Mouse (Mus musculus) MEL (cell line): ENCODE measurements at regions not wholly inside any gene's neighbourhood (a gene's known extent, or its start where the extent isn't known, plus 50 kb on each side); places are given as distances from the start of the nearest gene placed in this dataset.

Experiments used
- DNase-seq: peaks from one replicate; pipeline ENCODE4 v3.0.0; 2011; ENCODE audit warnings: low read depth, low spot score
- H3K27ac ChIP-seq: 2 replicates; pipeline ENCODE4 v1.5.1; 2012; ENCODE audit warnings: low read depth, mild to moderate bottlenecking, control low read depth, low read length, moderate library complexity; ENCODE audit not compliant: control insufficient read depth
- H3K27me3 ChIP-seq, 2 experiments: fragments of 150-350 bp in 1 of 2; sonication (generic) in 1 of 2; 2 replicates each; pipeline ENCODE4 v1.6.1; 2012; ENCODE audit warnings: low read length in 2 of 2, mild to moderate bottlenecking in 2 of 2, improper control_type of control experiment in 1 of 2, moderate library complexity in 1 of 2; ENCODE audit not compliant: insufficient read depth in 2 of 2, control insufficient read depth in 1 of 2
- H3K36me3 ChIP-seq, 2 experiments: 2 replicates each; pipeline ENCODE4 v1.6.1; 2012 to 2014; ENCODE audit warnings: low read length in 2 of 2, improper control_type of control experiment in 1 of 2, inconsistent platforms in 1 of 2, mild to moderate bottlenecking in 1 of 2; ENCODE audit not compliant: insufficient read depth in 2 of 2, control insufficient read depth in 1 of 2
- H3K4me1 ChIP-seq, 2 experiments: fragments of 150-350 bp in 1 of 2; sonication (generic) in 1 of 2; 2 replicates each; pipeline ENCODE4 v1.6.1; 2012; ENCODE audit warnings: low read length in 2 of 2, improper control_type of control experiment in 1 of 2, mild to moderate bottlenecking in 1 of 2; ENCODE audit not compliant: insufficient read depth in 2 of 2, control insufficient read depth in 1 of 2
- H3K4me3 ChIP-seq, 2 experiments: fragments of 150-350 bp in 1 of 2; sonication (generic) in 1 of 2; 2 replicates each; pipeline ENCODE4 v1.5.1; 2012; ENCODE audit warnings: low read depth in 2 of 2, low read length in 2 of 2, mild to moderate bottlenecking in 2 of 2, moderate library complexity in 2 of 2, control low read depth in 1 of 2, improper control_type of control experiment in 1 of 2; ENCODE audit not compliant: control insufficient read depth in 1 of 2, insufficient read depth in 1 of 2
- H3K79me2 ChIP-seq: 2 replicates; pipeline ENCODE4 v1.6.1; 2012; ENCODE audit warnings: mild to moderate bottlenecking, low read length, moderate library complexity; ENCODE audit not compliant: control insufficient read depth, poor library complexity, insufficient read depth
- H3K9ac ChIP-seq: 2 replicates; pipeline ENCODE4 v1.6.1; 2012; ENCODE audit warnings: low read depth, mild to moderate bottlenecking, control low read depth, low read length, moderate library complexity; ENCODE audit not compliant: control insufficient read depth, poor library complexity, severe bottlenecking
- H3K9me3 ChIP-seq: fragments of 150-350 bp; sonication (generic); replicated peaks from 2 replicates; pipeline ENCODE4 v1.6.1; 2012; ENCODE audit warnings: mild to moderate bottlenecking, low read length, improper control_type of control experiment, moderate library complexity; ENCODE audit not compliant: insufficient read depth
- BHLHE40 ChIP-seq: IDR thresholded peaks from 2 replicates; pipeline ENCODE4 v1.6.1; 2012; ENCODE audit warnings: low read depth, mild to moderate bottlenecking, inconsistent platforms, low read length, improper control_type of control experiment, borderline replicate concordance
- GABPA ChIP-seq: IDR thresholded peaks from 2 replicates; pipeline ENCODE4 v1.6.1; 2012; ENCODE audit warnings: low read depth, mild to moderate bottlenecking, inconsistent platforms, low read length, improper control_type of control experiment, moderate library complexity
- GATA1 ChIP-seq: IDR thresholded peaks from 2 replicates; pipeline ENCODE4 v1.6.1; 2011; ENCODE audit warnings: low read depth, low read length, improper control_type of control experiment
- MAFK ChIP-seq: IDR thresholded peaks from 2 replicates; pipeline ENCODE4 v1.6.1; 2011; ENCODE audit warnings: low read depth, mild to moderate bottlenecking, low read length, improper control_type of control experiment, borderline replicate concordance
- MAX ChIP-seq: IDR thresholded peaks from 2 replicates; pipeline ENCODE4 v1.6.1; 2011; ENCODE audit warnings: low read length, improper control_type of control experiment
- MAZ ChIP-seq: IDR thresholded peaks from 2 replicates; pipeline ENCODE4 v1.6.1; 2012; ENCODE audit warnings: low read depth, mild to moderate bottlenecking, inconsistent platforms, low read length, improper control_type of control experiment
- MEF2A ChIP-seq: IDR thresholded peaks from 2 replicates; pipeline ENCODE4 v1.6.1; 2014; ENCODE audit warnings: low read depth, mild to moderate bottlenecking, inconsistent platforms, low read length, improper control_type of control experiment; ENCODE audit not compliant: poor library complexity, insufficient replicate concordance, severe bottlenecking; ENCODE audit errors: extremely low read depth
- MYB ChIP-seq: IDR thresholded peaks from 2 replicates; pipeline ENCODE4 v1.6.1; 2011; ENCODE audit warnings: mild to moderate bottlenecking, low read depth, low read length, improper control_type of control experiment
- NRF1 ChIP-seq: IDR thresholded peaks from 2 replicates; pipeline ENCODE4 v1.6.1; 2014; ENCODE audit warnings: low read depth, mild to moderate bottlenecking, inconsistent platforms, low read length, improper control_type of control experiment, moderate library complexity; ENCODE audit not compliant: poor library complexity, insufficient read depth, severe bottlenecking
- POLR2A ChIP-seq, 2 experiments: IDR thresholded peaks; 2 replicates each; pipeline ENCODE4 v1.6.1; 2011 to 2012; ENCODE audit warnings: low read length in 2 of 2, mild to moderate bottlenecking in 2 of 2, control low read depth in 1 of 2, improper control_type of control experiment in 1 of 2, low read depth in 1 of 2, moderate library complexity in 1 of 2; ENCODE audit not compliant: control insufficient read depth in 1 of 2, insufficient read depth in 1 of 2, poor library complexity in 1 of 2
- POLR2AphosphoS2 ChIP-seq: IDR thresholded peaks from 2 replicates; pipeline ENCODE4 v1.6.1; 2011; ENCODE audit warnings: low read length, improper control_type of control experiment
- RAD21 ChIP-seq: IDR thresholded peaks from 2 replicates; pipeline ENCODE4 v1.6.1; 2011; ENCODE audit warnings: mild to moderate bottlenecking, low read depth, low read length, improper control_type of control experiment
- RCOR1 ChIP-seq: IDR thresholded peaks from 2 replicates; pipeline ENCODE4 v1.6.1; 2012; ENCODE audit warnings: low read depth, mild to moderate bottlenecking, inconsistent platforms, low read length, improper control_type of control experiment
- SIN3A ChIP-seq: IDR thresholded peaks from 2 replicates; pipeline ENCODE4 v1.6.1; 2012; ENCODE audit warnings: low read length, improper control_type of control experiment, inconsistent platforms
- TBP ChIP-seq: IDR thresholded peaks from 2 replicates; pipeline ENCODE4 v1.8.0; 2011; ENCODE audit warnings: low read depth, low read length, improper control_type of control experiment
- USF2 ChIP-seq, 2 experiments: IDR thresholded peaks; 2 replicates each; pipeline ENCODE4 v1.6.1; 2011 to 2012; ENCODE audit warnings: improper control_type of control experiment in 2 of 2, low read length in 2 of 2, borderline replicate concordance in 1 of 2, inconsistent platforms in 1 of 2, low read depth in 1 of 2, mild to moderate bottlenecking in 1 of 2; ENCODE audit not compliant: insufficient read depth in 1 of 2
- ZNF384 ChIP-seq: IDR thresholded peaks from 2 replicates; pipeline ENCODE4 v1.6.1; 2012; ENCODE audit warnings: low read depth, mild to moderate bottlenecking, inconsistent platforms, low read length, improper control_type of control experiment

DNA sequence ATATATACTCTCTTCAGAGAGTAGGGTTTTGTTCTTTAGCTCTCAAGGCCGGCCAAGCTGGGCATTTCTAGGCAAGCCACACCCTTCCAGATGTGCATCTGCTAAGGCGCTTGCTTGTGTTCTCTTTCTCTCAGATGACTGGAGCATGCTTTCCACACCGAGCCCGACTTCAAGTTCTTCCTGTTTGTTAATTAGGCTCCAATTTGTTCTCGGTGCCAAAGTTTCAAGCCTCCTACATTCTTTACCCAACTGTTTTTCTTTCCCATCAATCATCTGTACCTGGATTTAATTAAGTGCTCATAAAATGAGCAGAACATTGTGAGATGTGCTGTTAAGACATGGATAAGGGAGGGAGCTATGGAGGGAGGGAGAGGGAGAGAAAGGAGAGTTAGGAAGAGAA lies 138.7 kb downstream of the Irx2 start:
- H3K9me3 ChIP-seq, result no peaks in the 10 kb centered on the region
- no peaks in the 10 kb centered on the region for H3K36me3 ChIP-seq
- H3K4me1 ChIP-seq, result no peaks in the 10 kb centered on the region
- no peak for TF ChIP-seq TBP
- no peak for TF ChIP-seq MAZ
- TF ChIP-seq NRF1, result no peak
- TF ChIP-seq MAX, result no peak
- TF ChIP-seq BHLHE40, result no peak
- no peak for TF ChIP-seq MEF2A
- no peak for TF ChIP-seq POLR2AphosphoS2
- TF ChIP-seq MAFK, result no peak
- no peak for TF ChIP-seq POLR2A (IDR thresholded peaks at IDR 0.05; ENCODE audit: control insufficient read depth in 1 of 2, insufficient read depth in 1 of 2, low read depth in 1 of 2, low read length in 2 of 2, poor library complexity in 1 of 2)
- no peak for TF ChIP-seq MYB
- TF ChIP-seq SIN3A, result no peak
- TF ChIP-seq RCOR1, result no peak
- no peak for TF ChIP-seq ZNF384
- TF ChIP-seq GATA1, result no peak
- TF ChIP-seq GABPA, result no peak
- TF ChIP-seq, all 39 proteins: peak for 0
- no peak overlapping the region for H3K27ac ChIP-seq
- H3K79me2 ChIP-seq, result no peaks in the 10 kb centered on the region
- no peak for DNase-seq
- no peak overlapping the region for H3K4me3 ChIP-seq
- no peak overlapping the region for H3K9ac ChIP-seq
- H3K27me3 ChIP-seq, result no peaks in the 10 kb centered on the region

DNA sequence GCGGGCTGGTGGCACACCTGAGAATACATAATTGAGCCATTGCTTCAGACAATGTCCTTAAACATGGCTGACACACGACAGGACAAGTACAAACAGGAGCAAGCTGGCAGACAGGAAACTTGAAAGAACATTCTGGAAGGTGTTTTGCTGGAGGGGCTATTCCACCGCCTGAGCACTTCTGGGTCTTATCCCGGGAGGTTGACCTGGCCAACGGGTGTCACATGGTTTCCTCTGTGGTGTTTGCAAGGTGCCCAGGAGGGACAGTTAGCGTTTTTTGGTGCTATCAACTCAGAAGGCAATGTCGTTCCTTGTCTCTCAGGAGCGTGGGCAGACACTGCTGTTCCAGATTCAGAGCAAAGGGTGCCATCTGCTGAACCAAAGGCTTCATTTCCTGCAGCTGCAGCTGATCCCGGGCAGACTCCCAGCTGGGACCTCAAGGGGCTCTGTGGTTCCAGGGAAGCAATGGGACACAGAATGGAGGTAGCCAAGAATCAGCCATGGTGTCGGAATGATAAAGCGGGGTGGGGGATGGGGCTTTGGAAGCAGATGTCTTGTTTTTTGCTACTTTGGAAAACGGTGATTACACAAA lies 140.5 kb downstream of the Irx2 start:
- DNase-seq, result no peak
- Histone ChIP-seq H3K27ac (no peak overlapping the region), H3K36me3 (no peaks in the 10 kb centered on the region)
- TF ChIP-seq SIN3A (no peak), POLR2A (IDR thresholded peaks at IDR 0.05; ENCODE audit: control insufficient read depth in 1 of 2, insufficient read depth in 1 of 2, low read depth in 1 of 2, low read length in 2 of 2, poor library complexity in 1 of 2) (no peak), RAD21 (no peak), USF2 (IDR thresholded peaks at IDR 0.05; ENCODE audit: borderline replicate concordance in 1 of 2, insufficient read depth in 1 of 2, low read depth in 1 of 2, low read length in 2 of 2) (no peak)
- TF ChIP-seq, all 39 proteins: peak for 0
- no peaks in the 10 kb centered on the region for H3K79me2 ChIP-seq
- no peak overlapping the region for H3K4me3 ChIP-seq
- no peaks in the 10 kb centered on the region for H3K4me1 ChIP-seq
- H3K27me3 ChIP-seq, result no peaks in the 10 kb centered on the region
- no peaks in the 10 kb centered on the region for H3K9me3 ChIP-seq
- H3K9ac ChIP-seq, result no peak overlapping the region
